30 mouse cellular contexts compared by ENCODE assay signal in genomic region chr17:67838948-67839347, GRCm38 (mm10).
"Had no signal": no experiment of that assay in that cellular context is flagged by ENCODE, and none has a peak within 500 bp of the region (broad histone marks: within the 10 kb centered on the region; RNA-seq: fewer than 3 reads in every experiment).

No protein-coding gene starts in this region.

- H3K27me3 ChIP-seq: heart, embryonic 12.5 days; heart, embryonic 13.5 days; heart, embryonic 15.5 days; hindbrain, embryonic 12.5 days; hindbrain, embryonic 13.5 days; hindbrain, embryonic 15.5 days; intestine, embryonic 15.5 days; kidney, embryonic 15.5 days had no signal

- H3K4me3 ChIP-seq: heart, embryonic 10.5 days; heart, embryonic 12.5 days; heart, embryonic 13.5 days; heart, embryonic 15.5 days; hindbrain, embryonic 10.5 days; hindbrain, embryonic 12.5 days; hindbrain, embryonic 13.5 days; hindbrain, embryonic 15.5 days; intestine, embryonic 15.5 days; kidney, embryonic 15.5 days; layer of hippocampus, adult 2 months; left cerebral cortex, adult 2 months had no signal

- DNase-seq: heart, postnatal 10 days; heart, postnatal 14 days; heart, postnatal 36 days; heart, postnatal 4 days; kidney, adult 11 months; kidney, adult 18-20 months; kidney, adult 2 months; kidney, adult 8-10 months; kidney, adult 9 months; kidney, postnatal 10 days; kidney, postnatal 14 days; kidney, postnatal 25 days; kidney, postnatal 36 days; kidney, postnatal 4 days; layer of hippocampus, adult 9-11 months; layer of hippocampus, postnatal 36 days had no signal

- H3K36me3 ChIP-seq: heart, embryonic 15.5 days; hindbrain, embryonic 12.5 days; hindbrain, embryonic 13.5 days; hindbrain, embryonic 15.5 days; intestine, embryonic 15.5 days had no signal

- H3K4me2 ChIP-seq: heart, embryonic 11.5 days; heart, embryonic 12.5 days; heart, embryonic 13.5 days; heart, embryonic 15.5 days; hindbrain, embryonic 12.5 days; hindbrain, embryonic 13.5 days; hindbrain, embryonic 14.5 days; hindbrain, embryonic 15.5 days; intestine, embryonic 15.5 days; kidney, embryonic 15.5 days had no signal
